26 mouse cellular contexts compared by ENCODE assay signal in genomic region chr3:89472280-89472679, GRCm38 (mm10). TPM values are rescaled to one million over a fixed set of nuclear protein-coding genes. Genes with fewer than 3 reads are reported as not detected.
"Had no signal": no experiment of that assay in that cellular context is flagged by ENCODE, and none has a peak within 500 bp of the region (broad histone marks: within the 10 kb centered on the region; RNA-seq: fewer than 3 reads in every experiment).

No protein-coding gene starts in this region.

- H3K27ac ChIP-seq: gastrocnemius, adult 2 months; heart, adult 2 months; heart, embryonic 13.5 days; heart, embryonic 15.5 days; hindbrain, embryonic 13.5 days; hindbrain, embryonic 15.5 days; hindbrain, postnatal 0 days; intestine, embryonic 15.5 days; layer of hippocampus, adult 2 months; left cerebral cortex, adult 2 months; limb, embryonic 10.5 days; limb, embryonic 12.5 days; liver, embryonic 13.5 days had no signal

- ATAC-seq: hindbrain, postnatal 0 days; intestine, embryonic 15.5 days; intestine, postnatal 0 days had no signal

- H3K27me3 ChIP-seq: heart, embryonic 13.5 days; heart, embryonic 15.5 days; hindbrain, embryonic 13.5 days; hindbrain, embryonic 15.5 days; intestine, embryonic 15.5 days; limb, embryonic 12.5 days; liver, embryonic 13.5 days had no signal

- DNase-seq: gastrocnemius, adult 2 months; gastrocnemius, postnatal 10 days; gastrocnemius, postnatal 25 days; heart, adult 11 months; heart, adult 2 months; heart, postnatal 14 days; heart, postnatal 36 days; kidney, adult 18-20 months; kidney, adult 8-10 months; kidney, postnatal 10 days; kidney, postnatal 25 days; kidney, postnatal 4 days; liver; liver, embryonic 13.5 days had no signal

- H3K4me3 ChIP-seq: gastrocnemius, adult 2 months; heart, adult 2 months; heart, embryonic 13.5 days; heart, embryonic 15.5 days; hindbrain, embryonic 13.5 days; hindbrain, embryonic 15.5 days; intestine, embryonic 15.5 days; layer of hippocampus, adult 2 months; left cerebral cortex, adult 2 months; limb, embryonic 10.5 days; limb, embryonic 12.5 days; liver, embryonic 13.5 days had no signal

- H3K36me3 ChIP-seq: heart, embryonic 15.5 days; intestine, embryonic 15.5 days had no signal

- H3K9ac ChIP-seq: heart, embryonic 13.5 days; heart, embryonic 15.5 days; hindbrain, embryonic 13.5 days; hindbrain, embryonic 15.5 days; intestine, embryonic 15.5 days; limb, embryonic 12.5 days; liver, embryonic 13.5 days had no signal

- H3K9me3 ChIP-seq: heart, embryonic 13.5 days; heart, embryonic 15.5 days; hindbrain, embryonic 13.5 days; hindbrain, embryonic 15.5 days; intestine, embryonic 15.5 days; limb, embryonic 10.5 days; limb, embryonic 12.5 days; liver, embryonic 13.5 days had no signal

- H3K4me1 ChIP-seq: heart, embryonic 13.5 days; heart, embryonic 15.5 days; hindbrain, embryonic 13.5 days; hindbrain, embryonic 15.5 days; intestine, embryonic 15.5 days; limb, embryonic 10.5 days; limb, embryonic 12.5 days had no signal

RNA-seq across cellular contexts. Expression of gene Kcnn3, which starts 47.7 kb away (rescaled TPM):
- total RNA-seq: hematopoietic stem cell, adult 5-6 weeks had no signal
